Mouse (Mus musculus): ENCODE data around the gene Sorl1. TPM values are rescaled to one million over a fixed set of nuclear protein-coding genes. Genes with fewer than 3 reads are reported as not detected.

Gene Sorl1
- total RNA-seq, 1 experiment: 24.1 TPM

GRCm38 (mm10) chr9:42008501-42008900 lies 115.6 kb downstream of the Sorl1 start:
- H3K4me1 ChIP-seq (ENCODE audit: control insufficient read depth in 2 of 2, insufficient read depth in 2 of 2, low read length in 2 of 2, poor library complexity in 1 of 2): no peaks in the 10 kb centered on the region
- no peak overlapping the region for H3K4me3 ChIP-seq (ENCODE audit: insufficient read depth in 1 of 2, low read depth in 1 of 2, low read length in 2 of 2, poor library complexity in 1 of 2, severe bottlenecking in 1 of 2)
- in situ Hi-C loops (cut with MboI; ENCODE audit: low sequenced_read_pairs in 2 of 2, unreplicated experiment in 2 of 2): loop anchor here (10.0 to 25.0 kb wide), 2 partner anchors 229 to 236 kb away; no protein-coding TSS in a partner anchor
- DNase-seq (ENCODE audit: low read depth, low spot score): no peak
- peaks cover 10% of the 10 kb centered on the region for H3K36me3 ChIP-seq (ENCODE audit: control insufficient read depth, insufficient read depth, low read length, poor library complexity, severe bottlenecking)
- TF ChIP-seq CHD2 (IDR thresholded peaks at IDR 0.05; ENCODE audit: low read depth, low read length) (no peak), HCFC1 (IDR thresholded peaks at IDR 0.05; ENCODE audit: borderline replicate concordance, insufficient read depth, low read length) (no peak), ZC3H11A (IDR thresholded peaks at IDR 0.05; ENCODE audit: borderline replicate concordance, low read depth, low read length) (no peak), MAFK (IDR thresholded peaks at IDR 0.05; ENCODE audit: insufficient read depth, low read depth, low read length) (no peak), ZNF384 (IDR thresholded peaks at IDR 0.05; ENCODE audit: low read depth, low read length) (no peak)
- no peaks in the 10 kb centered on the region for H3K9me3 ChIP-seq (ENCODE audit: control insufficient read depth, insufficient read depth, low read depth, low read length)
- no peak overlapping the region for H3K27ac ChIP-seq (ENCODE audit: insufficient read depth, low read depth, low read length, poor library complexity, severe bottlenecking)
- no peak overlapping the region for H3K9ac ChIP-seq (ENCODE audit: insufficient read depth, low read depth, low read length, poor library complexity, severe bottlenecking)

- no peak overlapping the region for H3K27ac ChIP-seq (ENCODE audit: insufficient read depth, low read depth, low read length, poor library complexity, severe bottlenecking)
- no peaks in the 10 kb centered on the region for H3K9me3 ChIP-seq (ENCODE audit: control insufficient read depth, insufficient read depth, low read depth, low read length)
- no peak for DNase-seq (ENCODE audit: low read depth, low spot score)
- TF ChIP-seq MAFK (IDR thresholded peaks at IDR 0.05; ENCODE audit: insufficient read depth, low read depth, low read length): no peak
- no peak for TF ChIP-seq HCFC1 (IDR thresholded peaks at IDR 0.05; ENCODE audit: borderline replicate concordance, insufficient read depth, low read length)
- TF ChIP-seq ZC3H11A (IDR thresholded peaks at IDR 0.05; ENCODE audit: borderline replicate concordance, low read depth, low read length): no peak
- no peak for TF ChIP-seq ZNF384 (IDR thresholded peaks at IDR 0.05; ENCODE audit: low read depth, low read length)
- no peak for TF ChIP-seq CHD2 (IDR thresholded peaks at IDR 0.05; ENCODE audit: low read depth, low read length)
- H3K4me3 ChIP-seq (ENCODE audit: insufficient read depth in 1 of 2, low read depth in 1 of 2, low read length in 2 of 2, poor library complexity in 1 of 2, severe bottlenecking in 1 of 2): no peak overlapping the region
- H3K4me1 ChIP-seq (ENCODE audit: control insufficient read depth in 2 of 2, insufficient read depth in 2 of 2, low read length in 2 of 2, poor library complexity in 1 of 2): 0 out of 4 replicates have a peak, but pooled peaks cover 0 to 3% of the 10 kb centered on the region in 2 experiments
- no peak overlapping the region for H3K9ac ChIP-seq (ENCODE audit: insufficient read depth, low read depth, low read length, poor library complexity, severe bottlenecking)
- peaks cover 16% of the 10 kb centered on the region for H3K36me3 ChIP-seq (ENCODE audit: control insufficient read depth, insufficient read depth, low read length, poor library complexity, severe bottlenecking)
- in situ Hi-C loops (cut with MboI; ENCODE audit: low sequenced_read_pairs in 2 of 2, unreplicated experiment in 2 of 2): loop anchor here (10.0 to 25.0 kb wide), 2 partner anchors 232 to 240 kb away; no protein-coding TSS in a partner anchor
Measured at GRCm38 (mm10) chr9:42005101-42005500, 119.0 kb downstream of the Sorl1 start.

GRCm38 (mm10) chr9:42004140-42004539 lies 120.0 kb downstream of the Sorl1 start:
- TF ChIP-seq ZNF384 (IDR thresholded peaks at IDR 0.05; ENCODE audit: low read depth, low read length) (no peak), HCFC1 (IDR thresholded peaks at IDR 0.05; ENCODE audit: borderline replicate concordance, insufficient read depth, low read length) (no peak), MAFK (IDR thresholded peaks at IDR 0.05; ENCODE audit: insufficient read depth, low read depth, low read length) (no peak), CHD2 (IDR thresholded peaks at IDR 0.05; ENCODE audit: low read depth, low read length) (no peak), ZC3H11A (IDR thresholded peaks at IDR 0.05; ENCODE audit: borderline replicate concordance, low read depth, low read length) (no peak)
- H3K4me3 ChIP-seq (ENCODE audit: insufficient read depth in 1 of 2, low read depth in 1 of 2, low read length in 2 of 2, poor library complexity in 1 of 2, severe bottlenecking in 1 of 2): no peak overlapping the region
- H3K36me3 ChIP-seq (ENCODE audit: control insufficient read depth, insufficient read depth, low read length, poor library complexity, severe bottlenecking): peaks cover 17% of the 10 kb centered on the region
- H3K4me1 ChIP-seq (ENCODE audit: control insufficient read depth in 2 of 2, insufficient read depth in 2 of 2, low read length in 2 of 2, poor library complexity in 1 of 2): 0 out of 4 replicates have a peak, but pooled peaks cover 0 to 3% of the 10 kb centered on the region in 2 experiments
- in situ Hi-C loops (cut with MboI; ENCODE audit: low sequenced_read_pairs in 2 of 2, unreplicated experiment in 2 of 2): loop anchor here (10.0 to 25.0 kb wide), 2 partner anchors 233 to 241 kb away; no protein-coding TSS in a partner anchor
- H3K9ac ChIP-seq (ENCODE audit: insufficient read depth, low read depth, low read length, poor library complexity, severe bottlenecking): no peak overlapping the region
- no peak overlapping the region for H3K27ac ChIP-seq (ENCODE audit: insufficient read depth, low read depth, low read length, poor library complexity, severe bottlenecking)
- no peak for DNase-seq (ENCODE audit: low read depth, low spot score)
- no peaks in the 10 kb centered on the region for H3K9me3 ChIP-seq (ENCODE audit: control insufficient read depth, insufficient read depth, low read depth, low read length)

GRCm38 (mm10) chr9:41999498-42000473 lies 124.3 kb downstream of the Sorl1 start:
- in situ Hi-C loops (cut with MboI; ENCODE audit: low sequenced_read_pairs in 2 of 2, unreplicated experiment in 2 of 2): loop anchor here (10.0 to 25.0 kb wide), 2 partner anchors 238 to 245 kb away; no protein-coding TSS in a partner anchor
- TF ChIP-seq MAFK (IDR thresholded peaks at IDR 0.05; ENCODE audit: insufficient read depth, low read depth, low read length) (no peak), ZNF384 (IDR thresholded peaks at IDR 0.05; ENCODE audit: low read depth, low read length) (no peak), ZC3H11A (IDR thresholded peaks at IDR 0.05; ENCODE audit: borderline replicate concordance, low read depth, low read length) (peak; percentile 69; the same call in 1 of the 2 replicates), CHD2 (IDR thresholded peaks at IDR 0.05; ENCODE audit: low read depth, low read length) (no peak), HCFC1 (IDR thresholded peaks at IDR 0.05; ENCODE audit: borderline replicate concordance, insufficient read depth, low read length) (no peak)
- H3K9ac ChIP-seq (ENCODE audit: insufficient read depth, low read depth, low read length, poor library complexity, severe bottlenecking): no peak overlapping the region
- H3K36me3 ChIP-seq (ENCODE audit: control insufficient read depth, insufficient read depth, low read length, poor library complexity, severe bottlenecking): peaks cover 11% of the 10 kb centered on the region; the same call in 1 of the 2 replicates
- 0 out of 4 replicates have a peak, but pooled peaks cover 0 to 3% of the 10 kb centered on the region in 2 experiments for H3K4me1 ChIP-seq (ENCODE audit: control insufficient read depth in 2 of 2, insufficient read depth in 2 of 2, low read length in 2 of 2, poor library complexity in 1 of 2)
- H3K4me3 ChIP-seq (ENCODE audit: insufficient read depth in 1 of 2, low read depth in 1 of 2, low read length in 2 of 2, poor library complexity in 1 of 2, severe bottlenecking in 1 of 2): no peak overlapping the region
- no peak for DNase-seq (ENCODE audit: low read depth, low spot score)
- no peaks in the 10 kb centered on the region for H3K9me3 ChIP-seq (ENCODE audit: control insufficient read depth, insufficient read depth, low read depth, low read length)
- H3K27ac ChIP-seq (ENCODE audit: insufficient read depth, low read depth, low read length, poor library complexity, severe bottlenecking): no peak overlapping the region
